ENCODE assay signal across 23 mouse cellular contexts in the genomic region with DNA sequence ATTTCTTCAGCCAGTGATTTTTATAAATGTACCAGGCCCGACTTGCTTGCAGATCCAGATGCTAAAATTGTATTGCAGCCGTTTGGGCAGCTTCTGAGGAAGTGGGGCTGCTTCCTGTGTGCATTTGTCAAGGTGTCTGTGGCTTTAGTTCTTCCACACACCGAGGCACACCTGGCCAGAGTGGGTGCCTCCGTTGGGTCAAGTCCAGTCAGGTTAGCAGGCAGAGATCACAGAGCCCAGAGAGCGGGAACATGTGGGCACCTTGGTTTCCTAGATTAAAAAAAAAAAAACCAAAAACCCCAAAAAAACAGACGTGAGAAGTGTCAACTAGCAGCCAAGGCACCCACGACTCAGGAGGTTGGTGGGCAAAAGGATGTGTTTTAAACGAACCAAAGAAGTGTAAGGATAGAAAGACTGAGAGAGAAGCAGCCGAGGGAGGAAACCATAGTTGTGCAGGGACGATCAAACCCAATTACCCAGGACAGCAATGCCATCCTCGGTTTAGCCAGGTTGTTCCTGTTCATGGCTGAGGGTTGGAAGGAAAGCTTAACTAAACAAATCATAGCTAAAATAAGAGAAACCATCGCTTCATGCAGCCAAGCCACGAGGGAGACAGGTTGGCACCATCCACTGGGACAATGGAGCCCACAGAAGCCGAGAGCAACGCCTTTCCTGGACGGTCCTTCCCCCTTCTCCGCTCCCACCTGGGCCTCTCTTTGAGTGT. TPM values are rescaled to one million over a fixed set of nuclear protein-coding genes. Genes with fewer than 3 reads are reported as not detected.
DNase-seq lines count a peak whose midpoint lies in the region; ATAC-seq and TF ChIP-seq lines count a peak whose summit lies in the region.
"Had no signal": no experiment of that assay in that cellular context is flagged by ENCODE, and none has a peak within 500 bp of the region (broad histone marks: within the 10 kb centered on the region; RNA-seq: fewer than 3 reads in every experiment).

No protein-coding gene starts in this region.

- no peak overlapping the region for H3K4me3 ChIP-seq in heart, embryonic 16.5 days (ENCODE audit: low read length)
- peak overlapping the region in 1 of 3 experiments; percentile 17 for H3K4me3 ChIP-seq in CH12.LX (replicated peaks in 1 of 3; ENCODE audit: low read depth in 2 of 3, low read length in 2 of 3, poor library complexity in 1 of 3)
- H3K4me3 ChIP-seq in liver, postnatal 0 days (ENCODE audit: low read depth, low read length) = no peak overlapping the region
- H3K4me3 ChIP-seq: embryonic facial prominence, embryonic 13.5 days; forebrain, embryonic 15.5 days; hindbrain, embryonic 15.5 days; limb, embryonic 15.5 days; liver, embryonic 15.5 days; midbrain, embryonic 15.5 days had no signal

- TF ChIP-seq RAD21 in CH12.LX (IDR thresholded peaks at IDR 0.05; ENCODE audit: low read depth, low read length) = no peak; the same call in 1 of the 2 replicates

- in situ Hi-C loops in CH12.LX (cut with MboI; ENCODE audit: low pct_ligation_motif_present, low pct_unique_long_range_greater_than_20kb, low sequenced_read_pairs) = loop anchor here (10.0 kb wide), 1 partner anchor 45 kb away; the partner anchor contains the start of gene Mef2a

- intact Hi-C loops in left cerebral cortex, postnatal 36 days (cut with DNase I) = no loop called here

- no peak overlapping the region for H3K4me2 ChIP-seq in heart, embryonic 16.5 days (ENCODE audit: low read depth, low read length)
- H3K4me2 ChIP-seq in CH12.LX (ENCODE audit: insufficient read depth, low read depth, poor library complexity, severe bottlenecking) = peak overlapping the region; percentile 19; the same call in 1 of the 2 replicates
- H3K4me2 ChIP-seq in liver, postnatal 0 days (ENCODE audit: low read depth, low read length) = no peak overlapping the region
- H3K4me2 ChIP-seq: embryonic facial prominence, embryonic 13.5 days; forebrain, embryonic 15.5 days; heart, embryonic 11.5 days; hindbrain, embryonic 15.5 days; limb, embryonic 15.5 days; liver, embryonic 15.5 days; midbrain, embryonic 15.5 days had no signal

- H3K9me3 ChIP-seq in heart, embryonic 16.5 days (replicated peaks; ENCODE audit: control insufficient read depth, low read length) = no peaks in the 10 kb centered on the region
- H3K9me3 ChIP-seq in CH12.LX (replicated peaks; ENCODE audit: low read length) = no peaks in the 10 kb centered on the region
- H3K9me3 ChIP-seq in liver, postnatal 0 days (ENCODE audit: low read length) = no peaks in the 10 kb centered on the region
- H3K9me3 ChIP-seq: embryonic facial prominence, embryonic 13.5 days; forebrain, embryonic 15.5 days; hindbrain, embryonic 15.5 days; limb, embryonic 15.5 days; liver, embryonic 15.5 days; midbrain, embryonic 15.5 days had no signal

- TF ChIP-seq POLR2A in CH12.LX (IDR thresholded peaks at IDR 0.05; ENCODE audit: low read depth, low read length) = no peak; the same call in 1 of the 2 replicates

- DNase-seq in heart, adult 9 months (ENCODE audit: low spot score in 2 of 2) = no peak
- DNase-seq in CH12.LX (ENCODE audit: extremely low read depth) = no peak
- DNase-seq in natural killer cell, adult 2 months (ENCODE audit: low spot score in 2 of 2) = peak; percentile 42 to 57
- DNase-seq in thymus, postnatal 14 days = peak; percentile 76
- no peak for DNase-seq in liver, postnatal 0 days
- no peak for DNase-seq in urinary bladder, postnatal 14 days (ENCODE audit: low spot score)
- DNase-seq in left cerebral cortex, postnatal 36 days (ENCODE audit: low spot score in 2 of 2) = no peak
- DNase-seq: adrenal gland, adult 8-10 months; cerebellum, adult 9-11 months; gastrocnemius, postnatal 36 days; heart, postnatal 36 days; lung, postnatal 10 days; retina, postnatal 1 day; right cerebral cortex, postnatal 4 days had no signal

- H3K27me3 ChIP-seq in heart, embryonic 16.5 days (ENCODE audit: control insufficient read depth, insufficient read depth, low read length) = no peaks in the 10 kb centered on the region
- H3K27me3 ChIP-seq in CH12.LX (replicated peaks) = no peaks in the 10 kb centered on the region
- no peaks in the 10 kb centered on the region for H3K27me3 ChIP-seq in liver, postnatal 0 days (ENCODE audit: insufficient read depth, low read length)
- H3K27me3 ChIP-seq: embryonic facial prominence, embryonic 13.5 days; forebrain, embryonic 15.5 days; hindbrain, embryonic 15.5 days; limb, embryonic 15.5 days; liver, embryonic 15.5 days; midbrain, embryonic 15.5 days had no signal

- no peak for TF ChIP-seq CTCF in CH12.LX (conservative IDR thresholded peaks at IDR 0.05 in 1 of 2, IDR thresholded peaks at IDR 0.05 in 1 of 2; ENCODE audit: low read depth in 2 of 2, low read length in 2 of 2)
- TF ChIP-seq CTCF in liver, postnatal 0 days (IDR thresholded peaks at IDR 0.05; ENCODE audit: low read depth) = no peak

- dilution Hi-C loops in CH12.LX (cut with MboI; ENCODE audit: extremely low pct_ligation_motif_present, extremely low pct_unique_long_range_greater_than_20kb, low sequenced_read_pairs) = no loop called here

- peak; percentile 72 for TF ChIP-seq EP300 in CH12.LX (IDR thresholded peaks at IDR 0.05; ENCODE audit: low read length)
- TF ChIP-seq EP300 in liver, postnatal 0 days (IDR thresholded peaks at IDR 0.05; ENCODE audit: low read depth) = no peak

- 72% methylated on average over 17 of the region's 17 CpGs for WGBS in heart, embryonic 16.5 days
- whole genome bisulfite sequencing in liver, postnatal 0 days (ENCODE audit: insufficient replicate concordance) = 47% methylated on average over 17 of the region's 17 CpGs

- ATAC-seq in heart, embryonic 16.5 days (replicated peaks; ENCODE audit: extremely low read depth, insufficient read depth, low FRiP score) = no peak
- ATAC-seq in liver, postnatal 0 days = no peak
- ATAC-seq: forebrain, embryonic 15.5 days; intestine, embryonic 16.5 days; midbrain, embryonic 15.5 days had no signal

- no peak overlapping the region for H3K9ac ChIP-seq in heart, embryonic 16.5 days (ENCODE audit: low read length)
- no peak overlapping the region for H3K9ac ChIP-seq in CH12.LX (ENCODE audit: insufficient read depth, low read depth)
- no peak overlapping the region for H3K9ac ChIP-seq in liver, postnatal 0 days (replicated peaks)
- H3K9ac ChIP-seq: embryonic facial prominence, embryonic 13.5 days; forebrain, embryonic 15.5 days; hindbrain, embryonic 15.5 days; limb, embryonic 15.5 days; liver, embryonic 15.5 days; midbrain, embryonic 15.5 days had no signal

- H3K36me3 ChIP-seq in heart, embryonic 16.5 days (ENCODE audit: control insufficient read depth, insufficient read depth) = no peaks in the 10 kb centered on the region
- no peaks in the 10 kb centered on the region for H3K36me3 ChIP-seq in CH12.LX (replicated peaks in 1 of 2; ENCODE audit: control insufficient read depth in 1 of 2, insufficient read depth in 1 of 2, low read length in 1 of 2)
- H3K36me3 ChIP-seq in liver, postnatal 0 days (replicated peaks; ENCODE audit: insufficient read depth, low read length) = no peaks in the 10 kb centered on the region
- H3K36me3 ChIP-seq: embryonic facial prominence, embryonic 13.5 days; forebrain, embryonic 15.5 days; hindbrain, embryonic 15.5 days; limb, embryonic 15.5 days; liver, embryonic 15.5 days; midbrain, embryonic 15.5 days had no signal

- H3K27ac ChIP-seq in heart, embryonic 16.5 days (ENCODE audit: low read length) = peak overlapping the region; percentile 16; the same call in 1 of the 2 replicates
- H3K27ac ChIP-seq in CH12.LX (ENCODE audit: insufficient read depth, low read depth) = peak overlapping the region; percentile 84
- H3K27ac ChIP-seq in liver, postnatal 0 days (ENCODE audit: low read depth) = no peak overlapping the region
- H3K27ac ChIP-seq: embryonic facial prominence, embryonic 13.5 days; forebrain, embryonic 15.5 days; hindbrain, embryonic 15.5 days; limb, embryonic 15.5 days; liver, embryonic 15.5 days; midbrain, embryonic 15.5 days had no signal

- H3K79me2 ChIP-seq in CH12.LX (replicated peaks; ENCODE audit: control insufficient read depth, extremely low read depth, insufficient read depth, poor library complexity, severe bottlenecking) = peaks cover 8% of the 10 kb centered on the region

- H3K4me1 ChIP-seq in heart, embryonic 16.5 days (ENCODE audit: control insufficient read depth, insufficient read depth, low read length) = peaks cover 32% of the 10 kb centered on the region
- H3K4me1 ChIP-seq in CH12.LX (ENCODE audit: control insufficient read depth in 1 of 2, insufficient read depth in 2 of 2) = peaks cover 33 to 68% of the 10 kb centered on the region in 2 experiments
- H3K4me1 ChIP-seq in liver, postnatal 0 days (ENCODE audit: insufficient read depth) = peaks cover 4% of the 10 kb centered on the region
- H3K4me1 ChIP-seq: liver, embryonic 15.5 days had no signal

TF ChIP-seq in CH12.LX, 34 proteins besides CTCF, POLR2A, EP300 and RAD21 (continues in another document):
- TF ChIP-seq POLR2AphosphoS2 (IDR thresholded peaks at IDR 0.05; ENCODE audit: low read depth, low read length) (no peak), ZNF384 (IDR thresholded peaks at IDR 0.05; ENCODE audit: low read depth, low read length) (peak; percentile 82), JUN (IDR thresholded peaks at IDR 0.05; ENCODE audit: insufficient read depth, low read depth, low read length) (no peak), E2F4 (IDR thresholded peaks at IDR 0.05; ENCODE audit: insufficient replicate concordance, low read depth, low read length) (no peak), ETS1 (conservative IDR thresholded peaks at IDR 0.05; ENCODE audit: low read depth, low read length) (peak; percentile 59), ZMIZ1 (IDR thresholded peaks at IDR 0.05; ENCODE audit: low read depth, low read length) (no peak), KAT2A (IDR thresholded peaks at IDR 0.05; ENCODE audit: insufficient replicate concordance, low read length) (no peak), ZC3H11A (IDR thresholded peaks at IDR 0.05; ENCODE audit: low read depth, low read length) (no peak), NELFE (IDR thresholded peaks at IDR 0.05; ENCODE audit: low read depth, low read length) (no peak), MAX (IDR thresholded peaks at IDR 0.05; ENCODE audit: low read length) (peak; percentile 43; the same call in 1 of the 2 replicates), USF1 (IDR thresholded peaks at IDR 0.05; ENCODE audit: low read depth, low read length) (no peak), NRF1 (IDR thresholded peaks at IDR 0.05; ENCODE audit: low read depth, low read length) (no peak), IRF4 (IDR thresholded peaks at IDR 0.05; ENCODE audit: low read depth, low read length) (peak; percentile 29; the same call in 1 of the 2 replicates), MAZ (IDR thresholded peaks at IDR 0.05; ENCODE audit: low read depth, low read length) (no peak), ELF1 (IDR thresholded peaks at IDR 0.05; ENCODE audit: low read depth, low read length) (peak; percentile 52)

RNA-seq across cellular contexts. Expression of gene Mef2a, which starts 47.1 kb away (rescaled TPM):
- polyA plus RNA-seq in heart, embryonic 16.5 days (2015; fragmentation: Nextera tagmentation; extraction: Ambion mirVana) = 119 and 120 TPM in 2 replicates
- total RNA-seq in CH12.LX (2012; rRNA removed) = 42.2 and 43.5 TPM in 2 replicates
- 36.7 and 40.1 TPM in 2 replicates for total RNA-seq in CH12.LX (2014; rRNA removed)
- polyA plus RNA-seq in CH12.LX (2012; ENCODE audit: insufficient read length, low read depth) = 94.6 and 100 TPM in 2 replicates
- 10.3 and 10.7 TPM in 2 replicates for polyA plus RNA-seq in liver, postnatal 0 days (2015; fragmentation: Nextera tagmentation; extraction: Ambion mirVana)
- total RNA-seq in left cerebral cortex, postnatal 36 days (2021) = 100 to 1,000 TPM; 101 to 114 TPM

Comparison
In these comparisons a context has a peak if more than half of its experiments do, and no peak if none do; other contexts are left out.
1. DNase-seq: peak in natural killer cell, adult 2 months (2 of 2) and thymus, postnatal 14 days (single experiment); none in heart, adult 9 months (0 of 2), CH12.LX (single experiment), liver, postnatal 0 days (single experiment), urinary bladder, postnatal 14 days (single experiment) and left cerebral cortex, postnatal 36 days (0 of 2).